Mouse (Mus musculus) limb, embryonic 14.5 days (tissue): Measurements from ENCODE around the gene Hipk4. TPM values are rescaled to one million over a fixed set of nuclear protein-coding genes. Genes with fewer than 3 reads are reported as not detected.

Source experiments
- ATAC-seq: fragments of 200-750 bp; cut with Nextera tagmentation; 2 replicates; pipeline ENCODE4 v1.8.0; 2017; ENCODE audit warnings: low read depth, moderate number of reproducible peaks, moderate TSS enrichment; ENCODE audit not compliant: low FRiP score
- DNase-seq: peaks from one replicate; pipeline ENCODE4 v3.0.0-alpha.2; 2015; ENCODE audit warnings: low spot score
- H3K27ac ChIP-seq: fragments of 300-500 bp; sonication (generic); replicated peaks from 2 replicates; pipeline ENCODE4 v1.5.1; 2014; ENCODE audit warnings: low read depth, mild to moderate bottlenecking, low read length, moderate library complexity, mixed read lengths
- H3K27me3 ChIP-seq: fragments of 300-500 bp; sonication (generic); 2 replicates; pipeline ENCODE4 v1.6.1; 2014; ENCODE audit warnings: low read length, mixed read lengths; ENCODE audit not compliant: control insufficient read depth, insufficient read depth
- H3K36me3 ChIP-seq: fragments of 300-500 bp; sonication (generic); 2 replicates; pipeline ENCODE4 v1.6.1; 2014; ENCODE audit warnings: mild to moderate bottlenecking, low read length, moderate library complexity, mixed read lengths; ENCODE audit not compliant: control insufficient read depth, insufficient read depth
- H3K4me1 ChIP-seq: fragments of 300-500 bp; sonication (generic); 2 replicates; pipeline ENCODE4 v1.6.1; 2014; ENCODE audit warnings: antibody characterized with exemption, low read length, mixed read lengths; ENCODE audit not compliant: control insufficient read depth, insufficient read depth
- H3K4me2 ChIP-seq: fragments of 300-500 bp; sonication (generic); replicated peaks from 2 replicates; pipeline ENCODE4 v1.6.1; 2014; ENCODE audit warnings: low read depth, mild to moderate bottlenecking, low read length, moderate library complexity; ENCODE audit not compliant: severe bottlenecking
- H3K4me3 ChIP-seq: fragments of 300-500 bp; sonication (generic); replicated peaks from 2 replicates; pipeline ENCODE4 v1.5.1; 2014; ENCODE audit warnings: low read length
- H3K9ac ChIP-seq: fragments of 300-500 bp; sonication (generic); 2 replicates; pipeline ENCODE4 v1.6.1; 2014; ENCODE audit warnings: mild to moderate bottlenecking, low read depth, low read length, moderate library complexity; ENCODE audit not compliant: severe bottlenecking
- H3K9me3 ChIP-seq: fragments of 300-500 bp; sonication (generic); 2 replicates; pipeline ENCODE4 v1.6.1; 2016; ENCODE audit warnings: low read length; ENCODE audit not compliant: control insufficient read depth
- POLR2A ChIP-seq: fragments of 200-500 bp; IDR thresholded peaks from 2 replicates; pipeline ENCODE4 v1.8.0; 2012; ENCODE audit warnings: inconsistent platforms, mild to moderate bottlenecking, moderate library complexity, borderline replicate concordance; ENCODE audit not compliant: insufficient read depth, insufficient read length; ENCODE audit errors: extremely low read depth
- WGBS: fragments of 180-500 bp; shearing (Covaris S2); extraction: QIAGEN DNeasy Blood & Tissue Kit; methylation state at CpG from one replicate; pipeline ENCODE4 v1.1.7; 2014; 5-methylcytosine and 5-hydroxymethylcytosine counted together
- polyA plus RNA-seq, 2 experiments: library from polyadenylated mRNA; depleted of rRNA in 1 of 2; stranded (reverse) in 1 of 2; unstranded in 1 of 2; fragments of >200 nt; fragmentation: Nextera tagmentation in 1 of 2; extraction: Ambion mirVana in 1 of 2; gene quantifications; 2 replicates each; pipeline versions ENCODE4 v1.2.1 to v1.2.3; 2012 to 2014

Gene Hipk4
- polyA plus RNA-seq, 2 experiments, result 1.2 to 4.3 TPM

GRCm38 (mm10) chr7:27483860-27484259 lies 39.2 kb upstream of the Hipk4 start:
- no peak overlapping the region for H3K4me2 ChIP-seq
- no peak for TF ChIP-seq POLR2A
- DNase-seq (no peak), ATAC-seq (no peak)
- no peaks in the 10 kb centered on the region for H3K9me3 ChIP-seq
- peaks cover 10% of the 10 kb centered on the region for H3K4me1 ChIP-seq
- WGBS, result 89% methylated on average over 4 of the region's 4 CpGs
- no peak overlapping the region for H3K9ac ChIP-seq
- no peak overlapping the region for H3K27ac ChIP-seq
- no peaks in the 10 kb centered on the region for H3K27me3 ChIP-seq
- H3K36me3 ChIP-seq, result no peaks in the 10 kb centered on the region
- no peak overlapping the region for H3K4me3 ChIP-seq

GRCm38 (mm10) chr7:27486102-27486769 lies 36.8 kb upstream of the Hipk4 start:
- H3K9me3 ChIP-seq, result no peaks in the 10 kb centered on the region
- H3K36me3 ChIP-seq, result peaks cover 11% of the 10 kb centered on the region
- peak overlapping the region; percentile 45 for H3K9ac ChIP-seq
- H3K27ac ChIP-seq, result peak overlapping the region; percentile 61; the same call in 1 of the 2 replicates
- ATAC-seq (peak; percentile 3; the same call in 1 of the 2 replicates), DNase-seq (peak; percentile 28)
- H3K4me2 ChIP-seq, result peak overlapping the region; percentile 88
- no peak for TF ChIP-seq POLR2A
- H3K27me3 ChIP-seq, result no peaks in the 10 kb centered on the region
- H3K4me1 ChIP-seq, result peaks cover 25% of the 10 kb centered on the region
- 1% methylated on average over 13 of the region's 13 CpGs for WGBS
- H3K4me3 ChIP-seq, result peak overlapping the region; percentile 83

- peak; percentile 96 for ATAC-seq
- Histone ChIP-seq H3K27ac (peak within 1 kb of the TSS; percentile 97), H3K9ac (peak within 1 kb of the TSS; percentile 87), H3K27me3 (no peaks in the 10 kb centered on the region), H3K4me2 (peak within 1 kb of the TSS; percentile 88), H3K4me3 (peak within 1 kb of the TSS; percentile 83), H3K9me3 (no peaks in the 10 kb centered on the region), H3K36me3 (peaks cover 11% of the 10 kb centered on the region), H3K4me1 (peaks cover 23% of the 10 kb centered on the region)
- peak; percentile 100 for DNase-seq
- peak; percentile 98; the same call in 1 of the 2 replicates for TF ChIP-seq POLR2A
- WGBS, result under 1% methylated on average over 46 of the region's 80 CpGs
These were observed 36.0 kb upstream of the Hipk4 start, which contains the start of gene Sertad1 for GRCm38 (mm10) chr7:27486770-27487697. TSS of gene Sertad1 (plus strand) at chr7:27486910.

- Histone ChIP-seq H3K36me3 (peaks cover 11% of the 10 kb centered on the region), H3K4me1 (peaks cover 22% of the 10 kb centered on the region), H3K27me3 (no peaks in the 10 kb centered on the region), H3K4me2 (peak overlapping the region; percentile 88), H3K27ac (peak overlapping the region; percentile 97), H3K4me3 (peak overlapping the region; percentile 83), H3K9me3 (no peaks in the 10 kb centered on the region), H3K9ac (peak overlapping the region; percentile 87)
- ATAC-seq (no peak), DNase-seq (peak; percentile 31)
- no peak for TF ChIP-seq POLR2A
- WGBS, result 1% methylated on average over 13 of the region's 13 CpGs
These were observed 35.3 kb upstream of the Hipk4 start for GRCm38 (mm10) chr7:27487740-27488268.

GRCm38 (mm10) chr7:27489270-27489869 lies 33.7 kb upstream of the Hipk4 start:
- Histone ChIP-seq H3K4me1 (peaks cover 22% of the 10 kb centered on the region), H3K27me3 (no peaks in the 10 kb centered on the region), H3K9me3 (no peaks in the 10 kb centered on the region), H3K4me3 (no peak overlapping the region), H3K4me2 (no peak overlapping the region), H3K36me3 (peaks cover 11% of the 10 kb centered on the region), H3K9ac (no peak overlapping the region), H3K27ac (no peak overlapping the region)
- WGBS, result 90% methylated on average over 23 of the region's 25 CpGs
- ATAC-seq (no peak), DNase-seq (no peak)
- no peak for TF ChIP-seq POLR2A
